Mouse (Mus musculus): ENCODE measurements at regions not wholly inside any gene's neighbourhood (a gene's known extent, or its start where the extent isn't known, plus 50 kb on each side); places are given as distances from the start of the nearest gene placed in this dataset.

DNA sequence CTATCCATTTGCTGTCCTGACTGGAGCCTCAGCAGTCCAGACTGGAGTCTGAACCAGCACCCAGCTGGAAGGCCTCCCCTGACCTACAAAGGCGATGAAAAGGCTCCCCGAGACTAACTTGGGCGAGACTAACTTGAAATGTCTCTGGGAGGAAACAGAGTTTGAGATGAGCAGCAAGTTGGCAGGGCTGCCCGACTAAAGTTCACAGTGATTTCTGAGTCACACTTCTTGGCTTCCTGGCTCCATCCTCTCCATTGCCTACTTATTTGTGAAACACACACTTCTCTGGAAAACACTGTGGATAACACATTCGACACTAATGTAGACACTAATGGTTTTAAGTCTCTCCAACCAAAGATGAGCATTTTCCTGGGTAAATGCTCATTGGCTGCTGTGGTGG is 170.2 kb downstream of the Abhd5 start:
- TF ChIP-seq POLR2A (IDR thresholded peaks at IDR 0.05; ENCODE audit: extremely low read depth, insufficient read depth, low read length) (no peak), CTCF (IDR thresholded peaks at IDR 0.05; ENCODE audit: low read depth, low read length) (no peak)

All from liver, adult 2 months (tissue).